Mouse (Mus musculus): Measurements from ENCODE around the gene Hnrnpm.

GRCm38 (mm10) chr17:33681767-33682166 is 4.9 kb downstream of the Hnrnpm start:
- TF ChIP-seq CTCF (IDR thresholded peaks at IDR 0.05; ENCODE audit: low read depth) (no peak), EP300 (IDR thresholded peaks at IDR 0.05; ENCODE audit: low read depth) (no peak)
